Mouse (Mus musculus): Measurements from ENCODE around the gene 4632433K11Rik. TPM values are rescaled to one million over a fixed set of nuclear protein-coding genes. Genes with fewer than 3 reads are reported as not detected.
A peak's percentile ranks its signal among the peaks of the same experiment; 100 is the strongest.
"Not testable (repeated sequence)": the region's sequence is repeated elsewhere in the genome, so short reads cannot be mapped to it uniquely, and the experiment has no call there.

4632433K11Rik gene
- polyA plus RNA-seq, 1 experiment from 2014 or later = not detected

DNA sequence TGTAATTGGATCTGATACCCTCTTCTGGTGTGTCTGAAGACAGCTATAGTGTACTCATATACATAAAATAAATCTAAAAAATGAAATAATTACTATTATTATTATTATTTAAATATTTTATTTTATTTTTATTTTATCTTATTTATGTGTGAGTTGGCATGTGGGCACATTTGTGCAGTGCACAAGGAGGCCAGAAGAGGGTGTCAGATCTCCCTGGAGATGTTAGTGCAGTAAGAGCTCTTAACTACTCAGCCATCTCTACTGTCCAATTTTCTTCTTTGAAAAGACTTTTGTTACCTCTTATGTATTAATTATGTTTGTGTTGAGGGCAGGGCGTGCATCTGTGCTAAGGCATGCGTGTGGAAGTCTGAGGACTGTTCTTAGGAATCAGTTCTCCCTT is 34.0 kb upstream of the 4632433K11Rik start:
- no peak overlapping the region for H3K4me2 ChIP-seq (replicated peaks; ENCODE audit: low read depth, low read length)
- no peaks in the 10 kb centered on the region for H3K9me3 ChIP-seq (ENCODE audit: control insufficient read depth, low read length)
- H3K27ac ChIP-seq (ENCODE audit: low read depth, low read length) = no peak overlapping the region
- H3K36me3 ChIP-seq (ENCODE audit: control insufficient read depth, insufficient read depth, low read length) = no peaks in the 10 kb centered on the region
- no peak overlapping the region for H3K9ac ChIP-seq (ENCODE audit: low read depth, low read length)
- WGBS = 67% methylated on average over 2 of the region's 2 CpGs
- peaks cover 2% of the 10 kb centered on the region; the same call in 1 of the 2 replicates for H3K27me3 ChIP-seq (ENCODE audit: control insufficient read depth, insufficient read depth, low read length)
- 0 out of 2 replicates have a peak, but pooled peaks cover 2% of the 10 kb centered on the region for H3K4me1 ChIP-seq (replicated peaks; ENCODE audit: control insufficient read depth, insufficient read depth, low read length)
- no peak for DNase-seq (ENCODE audit: low spot score)
- H3K4me3 ChIP-seq (ENCODE audit: low read depth, low read length) = no peak overlapping the region
- ATAC-seq (ENCODE audit: low FRiP score) = no peak

DNA sequence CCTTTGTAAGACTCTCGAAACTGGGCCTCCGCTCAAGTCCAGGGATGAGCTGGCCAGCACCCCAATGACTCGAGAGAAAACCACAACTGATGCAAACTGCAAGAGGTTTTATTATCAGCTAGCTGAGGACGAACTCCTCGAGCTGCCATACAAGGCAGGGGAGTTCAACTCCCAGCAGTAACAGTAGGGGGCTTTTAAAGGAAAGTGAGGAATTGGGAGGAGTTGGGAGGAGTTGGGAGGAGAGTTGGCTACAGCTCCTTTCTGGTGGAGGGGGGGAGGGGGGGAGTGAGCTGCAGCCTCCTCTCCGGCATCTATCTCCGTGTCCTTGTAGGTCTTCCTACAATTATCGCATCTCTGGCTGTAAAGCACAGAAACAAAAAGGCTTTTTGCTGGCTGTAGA is 31.0 kb upstream of the 4632433K11Rik start:
- H3K36me3 ChIP-seq (ENCODE audit: control insufficient read depth, insufficient read depth, low read length); H3K9ac ChIP-seq (ENCODE audit: low read depth, low read length); H3K4me1 ChIP-seq (replicated peaks; ENCODE audit: control insufficient read depth, insufficient read depth, low read length); H3K4me3 ChIP-seq (ENCODE audit: low read depth, low read length); DNase-seq (ENCODE audit: low spot score); ATAC-seq (ENCODE audit: low FRiP score); H3K9me3 ChIP-seq (ENCODE audit: control insufficient read depth, low read length); H3K27ac ChIP-seq (ENCODE audit: low read depth, low read length); H3K27me3 ChIP-seq (ENCODE audit: control insufficient read depth, insufficient read depth, low read length); H3K4me2 ChIP-seq (replicated peaks; ENCODE audit: low read depth, low read length): not testable (repeated sequence)
- 74% methylated on average over 8 of the region's 8 CpGs for WGBS

DNA sequence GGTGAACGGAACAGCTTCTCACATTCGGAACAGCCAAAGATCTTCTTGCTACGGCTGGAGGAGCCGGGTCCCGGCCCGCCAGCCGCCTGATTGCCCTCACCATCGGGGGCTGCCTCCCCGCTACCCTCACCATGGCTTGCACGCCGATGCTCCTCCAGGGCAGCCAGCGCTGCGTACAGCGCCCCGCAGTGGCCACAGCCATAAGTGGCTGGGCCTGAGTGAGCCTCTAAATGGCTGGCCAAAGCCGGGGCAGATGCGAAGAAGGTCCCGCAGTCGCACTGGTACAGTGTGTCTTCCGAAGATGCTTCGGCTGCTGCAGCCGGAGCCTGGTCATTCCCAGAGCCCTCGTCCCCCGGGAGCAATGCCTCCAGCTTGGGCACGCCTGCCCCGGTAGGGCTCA is 25.7 kb upstream of the 4632433K11Rik start:
- Histone ChIP-seq H3K27me3 (ENCODE audit: control insufficient read depth, insufficient read depth, low read length) (no peaks in the 10 kb centered on the region), H3K27ac (ENCODE audit: low read depth, low read length) (no peak overlapping the region), H3K4me2 (replicated peaks; ENCODE audit: low read depth, low read length) (no peak overlapping the region), H3K9ac (ENCODE audit: low read depth, low read length) (no peak overlapping the region), H3K4me3 (ENCODE audit: low read depth, low read length) (no peak overlapping the region), H3K36me3 (ENCODE audit: control insufficient read depth, insufficient read depth, low read length) (peaks cover 30% of the 10 kb centered on the region), H3K9me3 (ENCODE audit: control insufficient read depth, low read length) (no peaks in the 10 kb centered on the region), H3K4me1 (replicated peaks; ENCODE audit: control insufficient read depth, insufficient read depth, low read length) (no peaks in the 10 kb centered on the region)
- ATAC-seq (ENCODE audit: low FRiP score) (no peak), DNase-seq (ENCODE audit: low spot score) (no peak)
- WGBS = 95% methylated on average over 26 of the region's 26 CpGs

DNA sequence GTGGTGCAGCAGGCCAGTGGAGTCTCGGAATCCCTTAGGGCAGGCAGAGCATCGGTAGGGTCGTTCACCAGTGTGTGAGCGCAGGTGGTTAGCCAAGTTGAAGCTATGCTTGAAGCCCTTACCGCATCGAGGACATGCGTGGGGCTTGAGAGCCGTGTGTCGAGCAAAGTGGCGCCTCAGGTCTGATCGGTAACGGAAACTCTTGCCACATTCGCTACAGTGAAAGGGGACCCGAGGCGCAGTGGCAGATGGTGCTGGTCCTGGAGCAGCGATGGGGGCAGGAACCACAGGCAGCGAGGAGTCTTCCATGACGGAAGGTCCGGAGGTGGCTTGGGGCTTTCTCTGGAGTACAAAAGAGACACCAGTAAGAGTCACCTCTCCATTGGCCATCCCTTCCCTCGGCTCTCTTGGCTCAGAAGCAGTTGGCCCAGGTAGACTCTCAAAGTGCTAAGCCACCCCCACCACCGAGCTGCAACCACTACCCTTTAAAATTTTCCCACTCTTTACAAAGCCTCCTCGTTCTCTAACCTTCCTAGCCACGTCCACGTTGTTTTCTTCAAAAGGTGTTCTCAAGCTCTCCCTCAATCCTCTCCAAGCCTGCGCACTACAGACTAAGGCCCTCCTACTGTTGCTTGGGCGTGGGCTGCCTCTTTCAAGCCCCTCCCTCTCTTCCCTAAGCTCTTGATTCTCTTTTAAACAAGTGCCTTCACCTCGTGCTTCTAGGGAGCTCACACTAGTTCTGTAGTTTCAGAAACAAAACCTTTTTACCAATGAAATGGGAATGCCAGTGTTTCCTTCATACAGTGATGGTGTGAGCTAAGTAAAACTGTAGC is 21.0 kb upstream of the 4632433K11Rik start:
- H3K36me3 ChIP-seq (ENCODE audit: control insufficient read depth, insufficient read depth, low read length) = peaks cover 24% of the 10 kb centered on the region

DNA sequence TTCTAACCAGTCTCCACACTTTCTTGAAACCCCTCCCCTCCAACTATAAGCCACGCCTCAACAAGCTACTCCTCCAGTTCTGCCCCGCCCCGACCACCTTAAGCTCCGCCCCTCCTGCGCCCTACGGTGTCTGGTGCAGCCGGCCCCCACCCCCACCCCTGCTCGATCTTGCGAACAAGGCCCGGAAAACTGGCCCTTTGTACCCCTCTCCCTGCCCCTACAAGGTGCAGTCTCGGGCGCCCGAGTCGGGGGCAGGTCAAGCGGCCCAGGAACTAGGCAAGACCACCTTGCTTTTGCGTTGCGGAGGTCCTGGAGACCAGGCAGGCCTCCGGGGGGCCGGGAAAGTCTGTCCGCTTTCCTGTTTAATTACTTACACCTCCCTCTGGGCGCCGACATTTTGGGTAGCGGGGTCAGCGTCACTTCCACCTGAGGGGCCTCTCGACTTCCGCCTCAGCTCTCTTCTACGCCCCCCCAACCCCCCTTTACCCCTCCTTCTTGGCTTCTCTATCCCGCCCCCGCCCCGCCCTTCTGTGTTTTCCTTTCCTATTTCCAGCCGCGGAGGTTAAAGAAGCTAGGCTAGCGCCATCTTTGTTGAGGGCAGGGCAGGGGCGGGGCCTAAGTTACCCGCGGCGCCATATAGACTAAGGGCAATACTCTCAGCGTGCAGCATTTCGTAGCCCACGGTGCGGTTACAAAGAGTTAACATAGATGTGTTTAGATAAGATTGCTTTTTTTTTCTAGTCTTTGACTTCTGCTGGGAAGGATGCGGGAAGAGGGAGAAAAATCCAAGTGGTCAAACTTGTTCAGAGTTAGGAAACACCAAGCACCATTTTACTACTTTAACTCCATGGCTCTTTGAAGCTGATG is 19.4 kb upstream of the 4632433K11Rik start, which contains the start of the genes Zfp524 and Fiz1:
TSS of gene Zfp524 (plus strand) at position 165 of the 867 bp plus-strand sequence.
TSS of gene Fiz1 (minus strand) at position 447 of the 867 bp plus-strand sequence.
- H3K27me3 ChIP-seq (ENCODE audit: control insufficient read depth, insufficient read depth, low read length) = no peaks in the 10 kb centered on the region
- peak within 1 kb of the TSS; percentile 82 for H3K9ac ChIP-seq (ENCODE audit: low read depth, low read length)
- H3K4me3 ChIP-seq (ENCODE audit: low read depth, low read length) = peak within 1 kb of the TSS; percentile 52
- DNase-seq (ENCODE audit: low spot score) = peak; percentile 98
- H3K9me3 ChIP-seq (ENCODE audit: control insufficient read depth, low read length) = no peaks in the 10 kb centered on the region
- no peaks in the 10 kb centered on the region for H3K4me1 ChIP-seq (replicated peaks; ENCODE audit: control insufficient read depth, insufficient read depth, low read length)
- peak; percentile 84 for ATAC-seq (ENCODE audit: low FRiP score)
- peaks cover 11% of the 10 kb centered on the region; the same call in 1 of the 2 replicates for H3K36me3 ChIP-seq (ENCODE audit: control insufficient read depth, insufficient read depth, low read length)
- peak within 1 kb of the TSS; percentile 96 for H3K27ac ChIP-seq (ENCODE audit: low read depth, low read length)
- under 1% methylated on average over 41 of the region's 42 CpGs for WGBS
- H3K4me2 ChIP-seq (replicated peaks; ENCODE audit: low read depth, low read length) = peak within 1 kb of the TSS; percentile 51

More for the DNA sequence above, 21.0 kb upstream of the 4632433K11Rik start:
- no peak overlapping the region for H3K4me3 ChIP-seq (ENCODE audit: low read depth, low read length)
- H3K9ac ChIP-seq (ENCODE audit: low read depth, low read length) = no peak overlapping the region
- H3K27ac ChIP-seq (ENCODE audit: low read depth, low read length) = no peak overlapping the region
- WGBS = 93% methylated on average over 27 of the region's 27 CpGs
- DNase-seq (ENCODE audit: low spot score) (no peak), ATAC-seq (ENCODE audit: low FRiP score) (no peak)
- H3K4me1 ChIP-seq (replicated peaks; ENCODE audit: control insufficient read depth, insufficient read depth, low read length) = no peaks in the 10 kb centered on the region
- no peaks in the 10 kb centered on the region for H3K27me3 ChIP-seq (ENCODE audit: control insufficient read depth, insufficient read depth, low read length)
- H3K4me2 ChIP-seq (replicated peaks; ENCODE audit: low read depth, low read length) = no peak overlapping the region
- H3K9me3 ChIP-seq (ENCODE audit: control insufficient read depth, low read length) = no peaks in the 10 kb centered on the region

DNA sequence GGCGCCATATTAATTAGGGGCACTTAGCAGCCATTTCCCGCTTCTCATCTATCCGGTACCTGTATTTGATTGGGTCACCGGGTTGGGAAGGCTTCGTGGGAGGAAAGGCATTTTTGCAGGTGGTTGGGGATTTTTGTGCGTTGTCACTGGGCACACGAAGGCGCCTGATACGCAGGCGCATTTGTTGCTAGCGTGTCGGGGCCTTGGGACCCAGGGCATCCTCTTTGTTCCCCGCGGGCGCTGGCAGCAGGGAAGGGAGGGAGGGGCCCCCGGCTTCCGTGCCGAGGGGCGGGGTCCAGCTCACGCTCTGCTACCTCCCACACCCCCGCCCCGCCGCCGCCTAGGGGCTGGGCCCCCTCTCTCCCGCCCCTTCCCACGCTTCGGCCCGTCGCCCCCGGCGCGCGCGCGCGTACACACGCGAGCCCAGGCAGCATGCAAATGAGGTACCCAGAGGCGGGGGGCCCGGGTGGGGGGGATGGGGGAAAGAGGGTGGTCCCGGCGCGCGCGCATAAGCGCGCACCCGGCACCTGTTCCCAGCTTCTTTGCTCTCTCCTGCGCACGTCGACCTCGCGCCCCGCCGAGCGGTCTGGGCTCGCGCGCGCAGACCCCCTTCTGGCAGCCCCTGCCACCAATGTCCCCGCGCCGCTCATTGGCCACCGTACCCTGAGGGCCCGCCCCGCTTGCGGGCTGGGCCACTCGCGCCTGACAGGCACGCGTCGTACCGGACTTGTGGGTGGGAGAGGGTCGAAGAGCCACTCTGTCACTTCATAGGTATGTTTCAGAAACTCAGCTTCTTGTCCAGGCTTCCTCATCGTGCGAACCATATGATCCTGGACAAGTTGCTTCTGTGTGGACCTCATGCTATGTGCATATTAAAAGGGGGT is 18.6 kb upstream of the 4632433K11Rik start, which contains the start of gene Gm44973:
TSS of gene Gm44973 (plus strand) at position 379 of the 884 bp plus-strand sequence.
- Histone ChIP-seq H3K36me3 (ENCODE audit: control insufficient read depth, insufficient read depth, low read length) (peaks cover 9% of the 10 kb centered on the region; the same call in 1 of the 2 replicates), H3K27ac (ENCODE audit: low read depth, low read length) (peak within 1 kb of the TSS; percentile 96), H3K4me1 (replicated peaks; ENCODE audit: control insufficient read depth, insufficient read depth, low read length) (no peaks in the 10 kb centered on the region), H3K4me3 (ENCODE audit: low read depth, low read length) (peak within 1 kb of the TSS; percentile 52), H3K4me2 (replicated peaks; ENCODE audit: low read depth, low read length) (peak within 1 kb of the TSS; percentile 51), H3K27me3 (ENCODE audit: control insufficient read depth, insufficient read depth, low read length) (no peaks in the 10 kb centered on the region), H3K9me3 (ENCODE audit: control insufficient read depth, low read length) (no peaks in the 10 kb centered on the region), H3K9ac (ENCODE audit: low read depth, low read length) (peak within 1 kb of the TSS; percentile 82)
- under 1% methylated on average over 54 of the region's 76 CpGs for WGBS
- DNase-seq (ENCODE audit: low spot score) (peak; percentile 95), ATAC-seq (ENCODE audit: low FRiP score) (peak; percentile 81)

DNA sequence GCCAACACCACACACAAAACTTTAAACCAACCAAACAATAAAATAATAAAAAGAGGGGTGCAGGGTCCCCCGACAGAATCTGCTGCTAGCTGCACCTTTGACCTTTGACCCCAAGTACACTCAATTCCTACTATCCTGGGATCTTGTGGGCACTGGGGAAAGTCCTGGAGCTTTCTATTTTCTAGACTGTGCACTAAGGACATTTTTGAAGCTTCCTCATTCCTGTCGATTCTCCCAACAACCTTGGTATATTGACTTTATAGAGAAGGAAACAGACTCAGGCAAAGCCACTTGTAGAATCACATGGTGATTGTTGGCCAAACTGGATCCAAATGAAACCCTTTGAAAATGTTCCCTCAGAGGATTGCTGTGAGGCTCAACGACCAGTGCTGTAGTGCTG is 17.9 kb upstream of the 4632433K11Rik start:
- 71% methylated on average over 3 of the region's 3 CpGs for WGBS
- H3K27me3 ChIP-seq (ENCODE audit: control insufficient read depth, insufficient read depth, low read length) = no peaks in the 10 kb centered on the region
- peak overlapping the region; percentile 96 for H3K27ac ChIP-seq (ENCODE audit: low read depth, low read length)

More for the DNA sequence above, 17.9 kb upstream of the 4632433K11Rik start:
- peaks cover 9% of the 10 kb centered on the region; the same call in 1 of the 2 replicates for H3K36me3 ChIP-seq (ENCODE audit: control insufficient read depth, insufficient read depth, low read length)
- H3K4me1 ChIP-seq (replicated peaks; ENCODE audit: control insufficient read depth, insufficient read depth, low read length) = 0 out of 2 replicates have a peak, but pooled peaks cover under 1% of the 10 kb centered on the region
- H3K9ac ChIP-seq (ENCODE audit: low read depth, low read length) = peak overlapping the region; percentile 82; the same call in 1 of the 2 replicates
- DNase-seq (ENCODE audit: low spot score) (no peak), ATAC-seq (ENCODE audit: low FRiP score) (no peak)
- peak overlapping the region; percentile 52 for H3K4me3 ChIP-seq (ENCODE audit: low read depth, low read length)
- no peaks in the 10 kb centered on the region for H3K9me3 ChIP-seq (ENCODE audit: control insufficient read depth, low read length)
- peak overlapping the region; percentile 51 for H3K4me2 ChIP-seq (replicated peaks; ENCODE audit: low read depth, low read length)
